Mouse (Mus musculus): ENCODE measurements around the gene Adgrg3.

DNA sequence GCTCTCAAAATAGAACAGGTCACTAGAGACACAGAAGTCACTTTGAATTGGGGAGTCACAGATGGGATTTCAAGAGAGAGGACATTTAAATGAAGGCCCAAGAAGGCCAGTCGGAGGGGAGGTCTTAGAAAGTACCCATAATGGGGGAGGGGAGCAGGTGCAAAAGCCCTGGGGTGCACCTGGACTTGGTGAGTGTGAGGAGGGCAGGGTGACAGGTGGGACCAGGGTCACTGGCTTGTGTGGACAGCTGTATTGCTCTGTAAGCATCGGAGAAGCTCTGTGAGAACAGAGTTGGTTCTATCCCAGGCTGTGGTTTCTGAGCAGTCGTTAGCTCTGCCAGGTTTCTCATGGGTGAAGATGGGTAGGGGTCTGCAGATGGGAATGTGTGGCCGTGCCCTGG is 25.5 kb upstream of the Adgrg3 start:
- TF ChIP-seq PAX5 (IDR thresholded peaks at IDR 0.05; ENCODE audit: low read length): no peak
- TF ChIP-seq MEF2A (IDR thresholded peaks at IDR 0.05; ENCODE audit: borderline replicate concordance, low read depth, low read length): no peak
- no peak for TF ChIP-seq GABPA (IDR thresholded peaks at IDR 0.05; ENCODE audit: insufficient replicate concordance, low read depth, low read length)
- TF ChIP-seq E2F4 (IDR thresholded peaks at IDR 0.05; ENCODE audit: insufficient replicate concordance, low read depth, low read length): no peak
- TF ChIP-seq CTCF (conservative IDR thresholded peaks at IDR 0.05 in 1 of 2, IDR thresholded peaks at IDR 0.05 in 1 of 2; ENCODE audit: low read depth in 2 of 2, low read length in 2 of 2): no peak
